Mouse (Mus musculus): ENCODE data around the gene Sergef.

DNA sequence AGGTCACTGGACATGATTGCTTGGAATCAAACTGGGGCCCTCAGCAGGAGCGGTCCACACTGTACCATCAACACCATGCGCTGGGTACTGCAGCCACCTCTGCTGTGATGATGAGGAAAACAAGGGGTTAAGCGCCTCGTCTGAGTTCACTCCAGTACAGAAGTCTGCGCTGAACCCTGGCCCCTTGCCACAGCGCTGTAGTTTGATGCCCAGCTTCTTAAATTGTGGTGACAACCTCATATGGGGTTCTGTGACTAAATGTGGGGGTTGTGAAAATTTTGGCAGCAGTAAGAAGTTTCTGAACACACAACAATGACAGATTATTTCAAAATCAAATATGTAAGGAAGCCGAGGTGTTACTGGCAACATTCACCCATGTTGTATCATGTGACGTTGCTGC, 126.0 kb downstream of the Sergef start:
- TF ChIP-seq TAL1 (IDR thresholded peaks at IDR 0.05; ENCODE audit: low read length) (no peak), GATA1 (IDR thresholded peaks at IDR 0.05; ENCODE audit: low read length) (no peak)

Data from erythroblast, embryonic 14.5 days (primary cell).